Mouse (Mus musculus) G1E (cell line): ENCODE results near the gene Med8.

ENCODE experiments used
- CTCF ChIP-seq: IDR thresholded peaks from 2 replicates; pipeline ENCODE4 v1.5.1; 2012; ENCODE audit warnings: low read depth, low read length, inconsistent platforms, mixed read lengths
- GATA1 ChIP-seq: IDR thresholded peaks from 2 replicates; pipeline ENCODE4 v1.6.1; 2012; ENCODE audit warnings: borderline replicate concordance, low read length, inconsistent platforms, mixed read lengths
- GATA2 ChIP-seq: IDR thresholded peaks from 2 replicates; pipeline ENCODE4 v1.6.1; 2012; ENCODE audit warnings: low read depth, low read length, inconsistent platforms, borderline replicate concordance

GRCm38 (mm10) chr4:118446415-118447153 is 37.4 kb downstream of the Med8 start:
- no peak for TF ChIP-seq CTCF
- TF ChIP-seq GATA2: no peak
- no peak for TF ChIP-seq GATA1
